Mouse (Mus musculus): Measurements from ENCODE around the gene Cilp2. TPM values are rescaled to one million over a fixed set of nuclear protein-coding genes. Genes with fewer than 3 reads are reported as not detected.

The Cilp2 gene
- polyA plus RNA-seq, 1 experiment from 2014 or later, result 3.1 TPM

DNA sequence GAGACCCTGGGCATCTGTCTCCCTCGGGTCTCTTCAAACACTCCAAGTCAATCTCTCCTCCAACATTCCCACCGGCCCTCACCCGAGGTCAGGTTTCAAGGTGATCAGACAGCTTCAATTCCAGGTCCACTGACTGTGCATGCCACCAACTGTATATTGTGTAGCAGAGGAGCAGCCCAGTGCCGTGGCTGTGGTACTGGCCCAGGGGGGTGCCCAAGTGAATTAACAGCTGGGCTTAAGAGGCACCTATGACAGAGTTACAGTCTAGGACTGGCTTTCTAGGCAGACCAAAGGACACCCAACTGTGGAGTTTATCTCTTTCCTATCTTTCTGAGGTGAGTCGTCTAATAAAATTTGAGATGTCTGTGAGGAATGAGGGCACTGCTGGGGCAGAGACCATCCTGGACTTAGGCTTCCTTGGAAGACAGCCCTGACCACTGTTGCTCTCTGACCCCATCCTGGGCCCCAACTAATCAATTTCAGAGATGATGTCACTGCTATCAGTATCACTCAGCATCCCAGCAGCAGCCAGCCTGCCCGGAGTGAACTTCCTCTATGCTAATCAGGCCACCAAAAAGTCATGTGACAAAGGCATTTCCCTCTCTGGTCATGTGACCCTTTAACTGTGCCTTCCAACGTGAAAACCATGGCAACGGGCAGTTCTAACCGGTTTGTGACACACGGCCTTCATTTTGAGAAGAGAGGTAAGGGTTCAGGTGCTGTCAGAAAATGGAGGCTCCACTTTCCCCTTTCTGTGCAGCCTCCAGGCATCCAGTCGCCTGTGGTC is 32.6 kb upstream of the Cilp2 start:
- peak overlapping the region; percentile 21; the same call in 1 of the 2 replicates for H3K9ac ChIP-seq (replicated peaks; ENCODE audit: low read length)
- H3K27me3 ChIP-seq (ENCODE audit: control insufficient read depth, insufficient read depth, low read length), result no peaks in the 10 kb centered on the region
- ATAC-seq (ENCODE audit: low FRiP score, low TSS enrichment) (peak; percentile 72), DNase-seq (peak; percentile 86)
- WGBS, result 47% methylated on average over 11 of the region's 11 CpGs
- no peak overlapping the region for H3K4me3 ChIP-seq (replicated peaks; ENCODE audit: low read depth, low read length)
- H3K36me3 ChIP-seq (ENCODE audit: control insufficient read depth, insufficient read depth, low read length), result peaks cover 25% of the 10 kb centered on the region
- H3K9me3 ChIP-seq (ENCODE audit: control insufficient read depth, low read length), result no peaks in the 10 kb centered on the region
- H3K4me1 ChIP-seq (ENCODE audit: control insufficient read depth, insufficient read depth, low read length), result peaks cover 16% of the 10 kb centered on the region
- H3K4me2 ChIP-seq (ENCODE audit: low read length), result peak overlapping the region; percentile 23; the same call in 1 of the 2 replicates
- H3K27ac ChIP-seq (replicated peaks; ENCODE audit: low read depth, low read length), result peak overlapping the region; percentile 83

DNA sequence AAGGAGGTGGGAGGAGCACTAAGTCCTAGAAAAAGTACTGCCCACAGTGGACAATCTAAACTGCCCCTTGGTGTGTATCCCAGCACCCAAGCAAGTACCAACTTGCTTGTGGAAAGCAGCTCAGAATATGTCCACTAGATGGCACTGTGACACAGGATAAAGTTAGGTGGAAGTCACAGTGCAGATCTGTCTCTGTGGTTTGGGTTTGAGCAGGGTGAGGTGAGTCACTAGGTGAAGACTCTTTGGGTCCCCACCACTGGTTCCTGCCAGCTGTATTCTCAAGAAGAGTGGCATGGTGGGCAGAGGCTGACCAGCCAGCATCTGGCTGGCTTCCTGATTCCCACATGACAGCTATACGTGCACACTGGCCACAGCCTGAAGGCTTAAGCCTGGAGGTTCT is 31.5 kb upstream of the Cilp2 start:
- ATAC-seq (ENCODE audit: low FRiP score, low TSS enrichment), result peak; percentile 66; the same call in 1 of the 2 replicates
- Histone ChIP-seq H3K36me3 (ENCODE audit: control insufficient read depth, insufficient read depth, low read length) (peaks cover 35% of the 10 kb centered on the region), H3K4me2 (ENCODE audit: low read length) (no peak overlapping the region), H3K4me1 (ENCODE audit: control insufficient read depth, insufficient read depth, low read length) (peaks cover 16% of the 10 kb centered on the region), H3K4me3 (replicated peaks; ENCODE audit: low read depth, low read length) (no peak overlapping the region), H3K27ac (replicated peaks; ENCODE audit: low read depth, low read length) (no peak overlapping the region), H3K9ac (replicated peaks; ENCODE audit: low read length) (no peak overlapping the region), H3K9me3 (ENCODE audit: control insufficient read depth, low read length) (no peaks in the 10 kb centered on the region), H3K27me3 (ENCODE audit: control insufficient read depth, insufficient read depth, low read length) (no peaks in the 10 kb centered on the region)
- WGBS, result 71% methylated on average over 1 of the region's 1 CpGs
- peak; percentile 93 for DNase-seq

DNA sequence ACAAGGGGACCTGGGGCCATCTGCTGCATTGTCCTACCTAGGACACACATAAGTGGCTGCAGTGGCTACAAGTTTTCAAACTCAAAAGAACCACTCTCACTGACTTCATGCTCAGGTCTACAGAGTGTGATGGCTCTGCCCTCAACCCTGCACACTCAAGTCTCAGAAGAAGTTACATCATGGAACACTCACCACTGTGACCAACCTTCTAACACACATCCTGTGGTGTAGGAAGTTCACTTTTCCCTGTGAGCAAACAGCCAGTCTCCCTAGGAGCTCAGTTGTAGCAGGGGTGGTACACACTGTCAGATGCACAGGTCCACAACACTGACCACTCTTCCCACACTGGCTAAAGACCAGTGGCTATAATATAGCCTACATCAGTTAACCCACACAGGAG is 31.0 kb upstream of the Cilp2 start:
- no peak overlapping the region for H3K4me2 ChIP-seq (ENCODE audit: low read length)

DNA sequence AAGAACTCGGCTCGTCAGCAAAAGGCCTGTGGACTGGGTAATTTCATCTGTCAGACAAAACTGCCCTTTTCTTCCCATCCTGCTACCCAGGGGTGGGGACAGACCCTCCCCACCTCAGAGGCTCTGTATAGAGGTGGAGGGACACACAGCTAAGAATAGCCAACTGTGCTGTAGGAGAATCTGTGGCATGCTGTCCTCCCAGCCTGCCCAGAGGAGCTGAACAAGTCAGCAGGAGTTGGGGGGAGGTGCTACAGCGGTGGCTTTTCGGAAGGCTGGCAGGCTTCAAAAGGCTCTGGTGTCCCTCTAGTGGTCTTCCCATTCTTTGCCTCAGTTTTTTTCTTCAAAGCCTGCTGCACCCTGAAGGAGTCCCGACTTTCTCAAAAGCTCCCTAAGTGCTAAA is 28.3 kb upstream of the Cilp2 start:
- no peak overlapping the region for H3K9ac ChIP-seq (replicated peaks; ENCODE audit: low read length)
- 35% methylated on average over 5 of the region's 5 CpGs for WGBS
- H3K4me3 ChIP-seq (replicated peaks; ENCODE audit: low read depth, low read length), result no peak overlapping the region
- H3K9me3 ChIP-seq (ENCODE audit: control insufficient read depth, low read length), result no peaks in the 10 kb centered on the region
- peaks cover 9% of the 10 kb centered on the region for H3K4me1 ChIP-seq (ENCODE audit: control insufficient read depth, insufficient read depth, low read length)
- H3K27ac ChIP-seq (replicated peaks; ENCODE audit: low read depth, low read length), result no peak overlapping the region
- no peak overlapping the region for H3K4me2 ChIP-seq (ENCODE audit: low read length)
- H3K36me3 ChIP-seq (ENCODE audit: control insufficient read depth, insufficient read depth, low read length), result peaks cover 68% of the 10 kb centered on the region
- no peaks in the 10 kb centered on the region for H3K27me3 ChIP-seq (ENCODE audit: control insufficient read depth, insufficient read depth, low read length)
- ATAC-seq (ENCODE audit: low FRiP score, low TSS enrichment) (no peak), DNase-seq (peak; percentile 68)

More for the DNA sequence above, 31.0 kb upstream of the Cilp2 start:
- Histone ChIP-seq H3K9ac (replicated peaks; ENCODE audit: low read length) (no peak overlapping the region), H3K27ac (replicated peaks; ENCODE audit: low read depth, low read length) (no peak overlapping the region), H3K27me3 (ENCODE audit: control insufficient read depth, insufficient read depth, low read length) (no peaks in the 10 kb centered on the region), H3K9me3 (ENCODE audit: control insufficient read depth, low read length) (no peaks in the 10 kb centered on the region), H3K4me3 (replicated peaks; ENCODE audit: low read depth, low read length) (no peak overlapping the region), H3K4me1 (ENCODE audit: control insufficient read depth, insufficient read depth, low read length) (peaks cover 16% of the 10 kb centered on the region), H3K36me3 (ENCODE audit: control insufficient read depth, insufficient read depth, low read length) (peaks cover 40% of the 10 kb centered on the region)
- DNase-seq (no peak), ATAC-seq (ENCODE audit: low FRiP score, low TSS enrichment) (no peak)

DNA sequence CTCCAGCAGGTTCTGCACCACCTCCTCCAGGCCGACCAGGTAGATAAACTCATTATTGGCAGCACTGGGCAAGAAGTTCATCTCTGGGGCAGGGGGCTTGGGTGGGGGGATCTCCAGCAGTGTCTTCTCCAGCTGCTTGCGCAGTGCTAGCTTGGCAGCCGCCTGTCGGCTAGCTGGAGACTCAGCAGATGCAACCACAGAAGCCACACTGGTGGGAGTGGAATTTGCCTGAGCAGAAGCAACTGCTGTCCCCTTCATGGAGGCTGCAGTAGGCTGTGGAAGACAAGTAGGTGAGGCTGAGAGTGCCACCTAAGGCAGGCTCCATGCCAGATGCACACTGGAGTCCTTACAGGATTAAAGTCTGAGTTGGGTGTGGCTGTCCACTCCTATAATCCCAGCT is 27.0 kb upstream of the Cilp2 start:
- Histone ChIP-seq H3K27ac (replicated peaks; ENCODE audit: low read depth, low read length) (no peak overlapping the region), H3K36me3 (ENCODE audit: control insufficient read depth, insufficient read depth, low read length) (peaks cover 78% of the 10 kb centered on the region), H3K9ac (replicated peaks; ENCODE audit: low read length) (no peak overlapping the region), H3K4me1 (ENCODE audit: control insufficient read depth, insufficient read depth, low read length) (no peaks in the 10 kb centered on the region), H3K4me3 (replicated peaks; ENCODE audit: low read depth, low read length) (no peak overlapping the region), H3K9me3 (ENCODE audit: control insufficient read depth, low read length) (no peaks in the 10 kb centered on the region), H3K4me2 (ENCODE audit: low read length) (no peak overlapping the region), H3K27me3 (ENCODE audit: control insufficient read depth, insufficient read depth, low read length) (no peaks in the 10 kb centered on the region)
- no peak for DNase-seq
- 90% methylated on average over 4 of the region's 4 CpGs for WGBS
- no peak for ATAC-seq (ENCODE audit: low FRiP score, low TSS enrichment)

DNA sequence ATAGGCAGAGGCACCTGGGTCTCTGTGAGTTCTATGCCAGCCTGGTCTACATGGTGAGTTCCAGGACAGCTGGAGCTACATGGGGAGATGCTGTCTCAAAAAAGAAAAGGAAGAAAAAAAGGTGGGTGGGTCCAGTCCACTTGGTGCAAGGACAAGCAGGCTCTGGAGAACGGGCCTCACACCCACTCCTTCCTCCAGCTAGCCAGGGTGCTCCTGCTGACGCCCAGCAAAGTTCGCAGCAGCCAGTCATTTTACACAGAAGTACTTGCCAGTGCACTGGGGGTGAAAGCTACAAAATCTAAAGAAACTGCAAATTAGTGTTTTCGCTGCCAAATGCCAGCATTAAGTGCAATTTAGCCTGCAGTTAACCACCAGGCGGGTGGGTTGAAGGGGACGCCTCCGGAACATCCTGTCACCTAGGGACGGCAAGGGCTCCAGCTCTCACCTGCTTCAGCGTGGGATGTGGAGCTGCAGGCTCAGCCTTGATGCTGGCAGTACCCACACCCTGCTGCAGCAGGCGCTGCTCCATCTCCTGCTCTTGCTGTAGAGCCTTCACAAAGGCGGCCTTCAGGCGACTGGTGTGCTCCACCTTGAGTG is 25.1 kb upstream of the Cilp2 start:
- no peaks in the 10 kb centered on the region for H3K9me3 ChIP-seq (ENCODE audit: control insufficient read depth, low read length)
- H3K4me2 ChIP-seq (ENCODE audit: low read length), result no peak overlapping the region
- H3K27ac ChIP-seq (replicated peaks; ENCODE audit: low read depth, low read length), result no peak overlapping the region
- H3K4me3 ChIP-seq (replicated peaks; ENCODE audit: low read depth, low read length), result no peak overlapping the region
- DNase-seq (no peak), ATAC-seq (ENCODE audit: low FRiP score, low TSS enrichment) (no peak)
- 91% methylated on average over 12 of the region's 12 CpGs for WGBS
- H3K27me3 ChIP-seq (ENCODE audit: control insufficient read depth, insufficient read depth, low read length), result no peaks in the 10 kb centered on the region
- no peaks in the 10 kb centered on the region for H3K4me1 ChIP-seq (ENCODE audit: control insufficient read depth, insufficient read depth, low read length)
- peaks cover 93% of the 10 kb centered on the region for H3K36me3 ChIP-seq (ENCODE audit: control insufficient read depth, insufficient read depth, low read length)
- no peak overlapping the region for H3K9ac ChIP-seq (replicated peaks; ENCODE audit: low read length)

DNA sequence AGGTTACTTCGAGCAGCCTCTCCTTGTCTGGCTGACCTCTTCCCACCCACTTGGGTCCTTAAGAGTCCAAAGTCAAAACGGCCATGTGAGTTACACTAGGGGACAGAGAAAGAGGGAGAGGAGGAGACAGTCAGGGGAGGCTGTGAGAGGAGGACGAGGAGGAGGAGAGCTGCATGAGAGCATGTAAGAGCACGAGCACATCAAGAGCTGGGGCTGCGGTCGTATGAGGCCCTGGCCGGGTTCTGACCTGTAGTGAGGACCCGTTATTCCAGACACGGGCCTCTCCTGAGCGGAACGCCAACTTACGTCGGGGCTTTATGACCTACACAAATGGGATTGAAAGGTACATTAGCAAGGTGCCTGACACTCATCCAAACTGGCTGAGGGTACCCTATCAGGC is 24.4 kb upstream of the Cilp2 start:
- H3K9ac ChIP-seq (replicated peaks; ENCODE audit: low read length), result no peak overlapping the region
- H3K9me3 ChIP-seq (ENCODE audit: control insufficient read depth, low read length), result no peaks in the 10 kb centered on the region
- no peaks in the 10 kb centered on the region for H3K4me1 ChIP-seq (ENCODE audit: control insufficient read depth, insufficient read depth, low read length)
- DNase-seq, result no peak
- 92% methylated on average over 13 of the region's 13 CpGs for WGBS
- H3K4me3 ChIP-seq (replicated peaks; ENCODE audit: low read depth, low read length), result no peak overlapping the region
- ATAC-seq (ENCODE audit: low FRiP score, low TSS enrichment), result no peak
- no peak overlapping the region for H3K27ac ChIP-seq (replicated peaks; ENCODE audit: low read depth, low read length)
- peaks cover 93% of the 10 kb centered on the region for H3K36me3 ChIP-seq (ENCODE audit: control insufficient read depth, insufficient read depth, low read length)
- H3K27me3 ChIP-seq (ENCODE audit: control insufficient read depth, insufficient read depth, low read length), result no peaks in the 10 kb centered on the region
- H3K4me2 ChIP-seq (ENCODE audit: low read length), result no peak overlapping the region

DNA sequence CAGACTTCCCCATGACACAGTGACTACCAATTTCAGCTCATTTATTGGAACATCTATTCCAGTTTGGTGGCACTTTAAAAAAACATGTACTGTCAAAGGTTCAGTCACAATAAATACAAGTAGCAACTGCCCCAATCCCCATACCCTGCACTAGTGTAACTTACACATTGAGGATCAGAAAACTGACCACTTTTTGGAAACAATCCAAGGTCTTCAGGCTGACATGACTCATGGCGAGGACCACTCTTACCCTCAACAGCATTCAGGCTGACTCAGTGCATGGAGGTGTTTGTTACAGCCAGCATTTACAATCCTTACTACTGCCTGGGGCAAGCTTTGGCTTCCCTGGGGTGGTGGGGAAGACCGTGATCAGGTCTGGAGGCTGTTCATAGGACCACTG is 19.6 kb upstream of the Cilp2 start:
- peaks cover 13% of the 10 kb centered on the region for H3K4me1 ChIP-seq (ENCODE audit: control insufficient read depth, insufficient read depth, low read length)
- H3K27ac ChIP-seq (replicated peaks; ENCODE audit: low read depth, low read length), result no peak overlapping the region
- no peaks in the 10 kb centered on the region for H3K27me3 ChIP-seq (ENCODE audit: control insufficient read depth, insufficient read depth, low read length)
- peaks cover 47% of the 10 kb centered on the region for H3K36me3 ChIP-seq (ENCODE audit: control insufficient read depth, insufficient read depth, low read length)
- H3K4me2 ChIP-seq (ENCODE audit: low read length), result no peak overlapping the region
- DNase-seq, result no peak
- no peak overlapping the region for H3K4me3 ChIP-seq (replicated peaks; ENCODE audit: low read depth, low read length)
- H3K9ac ChIP-seq (replicated peaks; ENCODE audit: low read length), result no peak overlapping the region
- ATAC-seq (ENCODE audit: low FRiP score, low TSS enrichment), result no peak
- WGBS, result 99% methylated on average over 2 of the region's 2 CpGs
- no peaks in the 10 kb centered on the region for H3K9me3 ChIP-seq (ENCODE audit: control insufficient read depth, low read length)

DNA sequence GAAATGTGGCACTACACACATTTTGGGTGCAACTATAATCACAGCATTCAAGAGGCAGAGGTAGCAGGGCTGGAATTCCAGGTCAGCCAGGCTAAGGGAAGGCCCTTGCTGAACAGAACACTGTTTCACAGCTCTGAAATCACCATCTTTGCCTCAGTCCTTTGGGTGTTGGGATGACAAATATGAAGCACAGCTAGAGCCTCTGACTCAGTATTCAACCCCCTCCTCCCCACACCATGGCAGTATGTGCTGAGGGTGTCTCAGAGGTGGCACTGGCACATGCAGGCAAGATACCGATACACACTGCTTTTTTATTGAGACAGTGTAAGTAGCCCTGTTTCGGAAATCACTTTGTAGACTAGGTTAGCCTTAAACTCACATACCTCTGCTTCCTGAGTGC is 18.8 kb upstream of the Cilp2 start:
- Histone ChIP-seq H3K36me3 (ENCODE audit: control insufficient read depth, insufficient read depth, low read length) (peaks cover 38% of the 10 kb centered on the region), H3K9me3 (ENCODE audit: control insufficient read depth, low read length) (no peaks in the 10 kb centered on the region), H3K27me3 (ENCODE audit: control insufficient read depth, insufficient read depth, low read length) (no peaks in the 10 kb centered on the region), H3K9ac (replicated peaks; ENCODE audit: low read length) (no peak overlapping the region), H3K4me1 (ENCODE audit: control insufficient read depth, insufficient read depth, low read length) (peaks cover 16% of the 10 kb centered on the region), H3K4me2 (ENCODE audit: low read length) (no peak overlapping the region), H3K27ac (replicated peaks; ENCODE audit: low read depth, low read length) (no peak overlapping the region), H3K4me3 (replicated peaks; ENCODE audit: low read depth, low read length) (no peak overlapping the region)
- ATAC-seq (ENCODE audit: low FRiP score, low TSS enrichment) (no peak), DNase-seq (no peak)
- 89% methylated on average over 2 of the region's 2 CpGs for WGBS

Data from midbrain, embryonic 14.5 days (tissue).